Mouse (Mus musculus) lung, embryonic 15.5 days (tissue): Measurements from ENCODE around the gene Krtap5-1. TPM values are rescaled to one million over a fixed set of nuclear protein-coding genes. Genes with fewer than 3 reads are reported as not detected.
"Not testable (repeated sequence)": the region's sequence is repeated elsewhere in the genome, so short reads cannot be mapped to it uniquely, and the experiment has no call there.

Experiments
- ATAC-seq: fragments of 200-750 bp; cut with Nextera tagmentation; 2 replicates; pipeline ENCODE4 v1.8.0; 2017; ENCODE audit warnings: moderate number of reproducible peaks, borderline replicate concordance; ENCODE audit not compliant: low FRiP score, low TSS enrichment; ENCODE audit errors: extremely low read depth
- H3K27ac ChIP-seq: fragments of 300-500 bp; sonication (generic); 2 replicates; pipeline ENCODE4 v1.5.1; 2015; ENCODE audit warnings: moderate library complexity, mild to moderate bottlenecking, inconsistent platforms
- H3K27me3 ChIP-seq: fragments of 300-500 bp; sonication (generic); 2 replicates; pipeline ENCODE4 v1.6.1; 2015; ENCODE audit warnings: inconsistent platforms
- H3K36me3 ChIP-seq: fragments of 300-500 bp; sonication (generic); 2 replicates; pipeline ENCODE4 v1.6.1; 2015; ENCODE audit warnings: inconsistent platforms
- H3K4me1 ChIP-seq: fragments of 300-500 bp; sonication (generic); 2 replicates; pipeline ENCODE4 v1.6.1; 2015; ENCODE audit warnings: inconsistent platforms
- H3K4me2 ChIP-seq: fragments of 300-500 bp; sonication (generic); 2 replicates; pipeline ENCODE4 v1.6.1; 2015; ENCODE audit warnings: inconsistent platforms, mild to moderate bottlenecking, moderate library complexity
- H3K4me3 ChIP-seq: fragments of 300-500 bp; sonication (generic); 2 replicates; pipeline ENCODE4 v1.5.1; 2015; ENCODE audit warnings: mild to moderate bottlenecking, inconsistent platforms
- H3K9ac ChIP-seq: fragments of 300-500 bp; sonication (generic); 2 replicates; pipeline ENCODE4 v1.6.1; 2015; ENCODE audit warnings: inconsistent platforms
- H3K9me3 ChIP-seq: fragments of 300-500 bp; sonication (generic); 2 replicates; pipeline ENCODE4 v1.6.1; 2016; ENCODE audit warnings: inconsistent platforms
- WGBS: fragments of 180-500 bp; shearing (Covaris S2); methylation state at CpG from one replicate; pipeline ENCODE4 v1.1.7; 2015; 5-methylcytosine and 5-hydroxymethylcytosine counted together
- polyA plus RNA-seq: library from polyadenylated mRNA; unstranded; fragments of >200 nt; fragmentation: Nextera tagmentation; extraction: Ambion mirVana; gene quantifications from 2 replicates; pipeline ENCODE4 v1.2.1, GENCODE M21; 2015

Krtap5-1 gene
- polyA plus RNA-seq, 1 experiment from 2014 or later, result not detected

- Histone ChIP-seq H3K9ac (no peak overlapping the region), H3K4me1 (peaks cover 22% of the 10 kb centered on the region), H3K27me3 (no peaks in the 10 kb centered on the region), H3K9me3 (no peaks in the 10 kb centered on the region), H3K4me2 (no peak overlapping the region), H3K4me3 (no peak overlapping the region), H3K27ac (peak overlapping the region; percentile 33; the same call in 1 of the 2 replicates), H3K36me3 (no peaks in the 10 kb centered on the region)
- no peak for ATAC-seq
- 51% methylated on average over 12 of the region's 12 CpGs for WGBS
Observed at GRCm38 (mm10) chr7:142323396-142324117, 26.6 kb upstream of the Krtap5-1 start.

GRCm38 (mm10) chr7:142322641-142323040, 25.7 kb upstream of the Krtap5-1 start:
- no peaks in the 10 kb centered on the region for H3K36me3 ChIP-seq
- H3K27ac ChIP-seq, result no peak overlapping the region
- H3K4me2 ChIP-seq, result no peak overlapping the region
- H3K9ac ChIP-seq, result no peak overlapping the region
- H3K27me3 ChIP-seq, result no peaks in the 10 kb centered on the region
- H3K9me3 ChIP-seq, result no peaks in the 10 kb centered on the region
- WGBS, result 79% methylated on average over 6 of the region's 6 CpGs
- no peak overlapping the region for H3K4me3 ChIP-seq
- ATAC-seq, result no peak
- H3K4me1 ChIP-seq, result peaks cover 22% of the 10 kb centered on the region

- H3K36me3 ChIP-seq, H3K4me3 ChIP-seq, H3K27ac ChIP-seq, ATAC-seq, H3K27me3 ChIP-seq, H3K9ac ChIP-seq, H3K4me2 ChIP-seq, H3K9me3 ChIP-seq: not testable (repeated sequence)
- 66% methylated on average over 6 of the region's 10 CpGs for WGBS
- peaks cover 20% of the 10 kb centered on the region for H3K4me1 ChIP-seq
Observed at GRCm38 (mm10) chr7:142321637-142322306, 24.9 kb upstream of the Krtap5-1 start.

GRCm38 (mm10) chr7:142320906-142321305, 24.0 kb upstream of the Krtap5-1 start:
- 19% methylated on average over 2 of the region's 2 CpGs for whole genome bisulfite sequencing
- Histone ChIP-seq H3K4me2 (no peak overlapping the region), H3K9ac (no peak overlapping the region), H3K9me3 (no peaks in the 10 kb centered on the region), H3K27me3 (no peaks in the 10 kb centered on the region), H3K27ac (no peak overlapping the region), H3K36me3 (no peaks in the 10 kb centered on the region), H3K4me1 (peaks cover 13% of the 10 kb centered on the region), H3K4me3 (no peak overlapping the region)
- no peak for ATAC-seq

GRCm38 (mm10) chr7:142319124-142319523, 22.2 kb upstream of the Krtap5-1 start:
- Histone ChIP-seq H3K27ac (no peak overlapping the region), H3K4me2 (no peak overlapping the region), H3K36me3 (no peaks in the 10 kb centered on the region), H3K9ac (no peak overlapping the region), H3K4me1 (peaks cover 12% of the 10 kb centered on the region), H3K9me3 (no peaks in the 10 kb centered on the region), H3K27me3 (no peaks in the 10 kb centered on the region), H3K4me3 (no peak overlapping the region)
- WGBS, result 87% methylated on average over 11 of the region's 11 CpGs
- no peak for ATAC-seq

GRCm38 (mm10) chr7:142317216-142317615, 20.3 kb upstream of the Krtap5-1 start:
- WGBS, result 60% methylated on average over 5 of the region's 5 CpGs
- no peak overlapping the region for H3K9ac ChIP-seq

GRCm38 (mm10) chr7:142316558-142316957, 19.6 kb upstream of the Krtap5-1 start:
- Histone ChIP-seq H3K27ac (no peak overlapping the region), H3K4me1 (peaks cover 7% of the 10 kb centered on the region), H3K9me3 (no peaks in the 10 kb centered on the region), H3K9ac (no peak overlapping the region), H3K36me3 (no peaks in the 10 kb centered on the region), H3K4me2 (no peak overlapping the region), H3K27me3 (no peaks in the 10 kb centered on the region), H3K4me3 (no peak overlapping the region)
- ATAC-seq, result peak; percentile 37; the same call in 1 of the 2 replicates
- 25% methylated on average over 6 of the region's 6 CpGs for WGBS

More at GRCm38 (mm10) chr7:142317216-142317615, 20.3 kb upstream of the Krtap5-1 start:
- Histone ChIP-seq H3K4me3 (no peak overlapping the region), H3K36me3 (no peaks in the 10 kb centered on the region), H3K9me3 (no peaks in the 10 kb centered on the region), H3K4me2 (no peak overlapping the region), H3K27me3 (no peaks in the 10 kb centered on the region), H3K27ac (no peak overlapping the region), H3K4me1 (peaks cover 7% of the 10 kb centered on the region)
- ATAC-seq, result no peak

- Histone ChIP-seq H3K9ac (no peak overlapping the region), H3K4me2 (no peak overlapping the region), H3K4me3 (no peak overlapping the region), H3K36me3 (no peaks in the 10 kb centered on the region), H3K27me3 (no peaks in the 10 kb centered on the region), H3K27ac (no peak overlapping the region), H3K9me3 (no peaks in the 10 kb centered on the region), H3K4me1 (peaks cover 7% of the 10 kb centered on the region)
- ATAC-seq, result no peak
- 44% methylated on average over 5 of the region's 5 CpGs for whole genome bisulfite sequencing
Observed at GRCm38 (mm10) chr7:142314600-142315285, 17.8 kb upstream of the Krtap5-1 start.

- H3K36me3 ChIP-seq, H3K9ac ChIP-seq, H3K4me1 ChIP-seq, H3K27ac ChIP-seq, ATAC-seq, H3K4me2 ChIP-seq, H3K27me3 ChIP-seq, H3K9me3 ChIP-seq, H3K4me3 ChIP-seq: not testable (repeated sequence)
- WGBS, result 81% methylated on average over 1 of the region's 1 CpGs
Observed at GRCm38 (mm10) chr7:142303929-142304328, 7.0 kb upstream of the Krtap5-1 start.

- Histone ChIP-seq H3K9ac (no peak within 1 kb of the TSS), H3K4me3 (no peak within 1 kb of the TSS), H3K27me3 (no peaks in the 10 kb centered on the region; the same call in 1 of the 2 replicates), H3K27ac (no peak within 1 kb of the TSS), H3K4me2 (no peak within 1 kb of the TSS), H3K36me3 (no peaks in the 10 kb centered on the region), H3K4me1 (no peaks in the 10 kb centered on the region), H3K9me3 (no peaks in the 10 kb centered on the region)
- no peak for ATAC-seq
- 19% methylated on average over 3 of the region's 3 CpGs for WGBS
Observed at GRCm38 (mm10) chr7:142303249-142303648, 6.3 kb upstream of the Krtap5-1 start, which contains the start of gene Krtap5-4. Gene Krtap5-4, plus strand, starts transcription at chr7:142303549.

GRCm38 (mm10) chr7:142296108-142296507, 810 bp downstream of the Krtap5-1 start:
- H3K9me3 ChIP-seq, H3K4me1 ChIP-seq, ATAC-seq, H3K27ac ChIP-seq, H3K9ac ChIP-seq, H3K36me3 ChIP-seq, H3K4me2 ChIP-seq, H3K4me3 ChIP-seq, H3K27me3 ChIP-seq: not testable (repeated sequence)
- 10% methylated on average over 4 of the region's 4 CpGs for WGBS

GRCm38 (mm10) chr7:142295418-142295817, 1.5 kb downstream of the Krtap5-1 start:
- no peak overlapping the region for H3K4me3 ChIP-seq
- no peaks in the 10 kb centered on the region for H3K9me3 ChIP-seq
- no peak overlapping the region for H3K9ac ChIP-seq
- no peak overlapping the region for H3K27ac ChIP-seq
- no peaks in the 10 kb centered on the region for H3K36me3 ChIP-seq
- no peaks in the 10 kb centered on the region for H3K4me1 ChIP-seq
- H3K4me2 ChIP-seq, result no peak overlapping the region
- no peaks in the 10 kb centered on the region for H3K27me3 ChIP-seq
- no peak for ATAC-seq
